8 mouse cellular contexts compared by ENCODE assay signal in genomic region chr1:192711779-192712348, GRCm38 (mm10). TPM values are rescaled to one million over a fixed set of nuclear protein-coding genes. Genes with fewer than 3 reads are reported as not detected.
DNase-seq lines count a peak whose midpoint lies in the region; ATAC-seq and TF ChIP-seq lines count a peak whose summit lies in the region.

No protein-coding gene starts in this region.

- TF ChIP-seq POLR2A in small intestine, adult 2 months (IDR thresholded peaks at IDR 0.05; ENCODE audit: low read depth, low read length), result no peak

- no peak overlapping the region for H3K4me3 ChIP-seq in embryonic facial prominence, embryonic 10.5 days
- no peak overlapping the region for H3K4me3 ChIP-seq in small intestine, adult 2 months (ENCODE audit: low read depth, low read length)

- H3K36me3 ChIP-seq in embryonic facial prominence, embryonic 10.5 days (replicated peaks), result no peaks in the 10 kb centered on the region
- no peaks in the 10 kb centered on the region for H3K36me3 ChIP-seq in small intestine, adult 2 months (ENCODE audit: control insufficient read depth, insufficient read depth, low read length)

- peak; percentile 16; the same call in 1 of the 2 replicates for TF ChIP-seq CTCF in small intestine, adult 2 months (IDR thresholded peaks at IDR 0.05; ENCODE audit: extremely low read depth, insufficient read length, insufficient replicate concordance, low read depth, low read length)

- 0 out of 2 replicates have a peak, but pooled peaks cover 4% of the 10 kb centered on the region for H3K4me1 ChIP-seq in embryonic facial prominence, embryonic 10.5 days
- H3K4me1 ChIP-seq in small intestine, adult 2 months (ENCODE audit: control insufficient read depth, insufficient read depth, insufficient read length, low read length), result no peaks in the 10 kb centered on the region

- peak; percentile 49 to 67 for DNase-seq in frontal cortex, postnatal 25 days (ENCODE audit: low spot score in 2 of 2)
- DNase-seq in 416B (ENCODE audit: low read depth), result peak; percentile 41
- DNase-seq in adrenal gland, postnatal 14 days, result peak; percentile 71
- DNase-seq in embryonic facial prominence, embryonic 10.5 days (ENCODE audit: low spot score), result peak; percentile 59
- DNase-seq in kidney, postnatal 25 days, result peak; percentile 48 to 81
- peak; percentile 76 for DNase-seq in lung, postnatal 36 days

- no peak for ATAC-seq in frontal cortex, adult (ENCODE audit: low TSS enrichment)

- H3K9me3 ChIP-seq in embryonic facial prominence, embryonic 10.5 days, result no peaks in the 10 kb centered on the region

- 39% methylated on average over 3 of the region's 3 CpGs for WGBS in embryonic facial prominence, embryonic 10.5 days
- 27% methylated on average over 3 of the region's 3 CpGs for WGBS in small intestine, adult 2 months

- no peaks in the 10 kb centered on the region for H3K27me3 ChIP-seq in embryonic facial prominence, embryonic 10.5 days (replicated peaks; ENCODE audit: low read depth, poor library complexity, severe bottlenecking)
- H3K27me3 ChIP-seq in small intestine, adult 2 months (ENCODE audit: control insufficient read depth, insufficient read depth, low read length), result no peaks in the 10 kb centered on the region

- no peak overlapping the region for H3K27ac ChIP-seq in embryonic facial prominence, embryonic 10.5 days (replicated peaks)
- no peak overlapping the region for H3K27ac ChIP-seq in small intestine, adult 2 months (ENCODE audit: insufficient read depth, low read depth, low read length)

RNA-seq across cellular contexts. Expression of gene Hhat, which starts 59.2 kb away (rescaled TPM):
- total RNA-seq in adrenal gland, postnatal 14 days (2021), result 4.6 TPM in 2 replicates
- 9.3 and 9.9 TPM in 2 replicates for polyA plus RNA-seq in embryonic facial prominence, embryonic 10.5 days (2016; fragmentation: Nextera tagmentation; extraction: Ambion mirVana)
- 1.9 and 3.1 TPM in 2 replicates for polyA plus RNA-seq in small intestine, adult 2 months (2012; rRNA removed)
